Mouse (Mus musculus) thymus, adult 2 months (tissue): ENCODE results near the gene Rfx8.

ENCODE experiments used
- CTCF ChIP-seq: fragments of 200-500 bp; IDR thresholded peaks from 2 replicates; pipeline ENCODE4 v1.5.1; 2012; ENCODE audit warnings: mild to moderate bottlenecking, control low read depth, low read length, moderate library complexity, borderline replicate concordance; ENCODE audit not compliant: control insufficient read depth, poor library complexity, insufficient read depth; ENCODE audit errors: extremely low read depth
- POLR2A ChIP-seq: fragments of 200-500 bp; IDR thresholded peaks from 2 replicates; pipeline ENCODE4 v1.6.1; 2012; ENCODE audit warnings: mild to moderate bottlenecking, low read length, control low read depth, moderate library complexity; ENCODE audit not compliant: control insufficient read depth, poor library complexity, insufficient read depth; ENCODE audit errors: extremely low read depth

DNA sequence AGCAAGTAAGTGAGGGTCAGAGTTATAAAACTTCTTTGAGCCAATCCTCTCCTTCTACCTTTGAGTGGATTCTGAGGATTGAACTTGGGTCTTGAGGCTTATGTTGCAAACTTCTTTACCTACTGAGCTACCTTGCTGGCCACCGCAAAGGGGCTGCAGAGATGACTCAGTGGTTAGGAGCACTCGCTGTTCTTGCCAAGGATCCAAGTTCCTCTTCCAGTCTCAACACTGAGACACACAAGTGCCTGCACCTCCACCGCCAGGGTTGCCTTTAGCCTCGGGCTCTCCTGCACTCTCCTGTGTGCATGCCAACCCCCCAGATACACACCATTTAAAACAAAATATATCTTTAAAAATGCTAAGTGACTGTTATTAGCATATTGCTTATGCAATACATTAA is 19.2 kb upstream of the Rfx8 start:
- TF ChIP-seq CTCF, result no peak
- no peak for TF ChIP-seq POLR2A
